Mouse (Mus musculus) erythroblast, embryonic 14.5 days (primary cell): ENCODE measurements around the gene Sytl4. TPM values are rescaled to one million over a fixed set of nuclear protein-coding genes. Genes with fewer than 3 reads are reported as not detected.

ENCODE experiments used
- H3K27me3 ChIP-seq: 2 replicates; pipeline ENCODE4 v1.6.1; 2012; ENCODE audit warnings: inconsistent platforms; ENCODE audit not compliant: control insufficient read depth
- H3K36me3 ChIP-seq: 2 replicates; pipeline ENCODE4 v1.6.1; 2012; ENCODE audit warnings: mild to moderate bottlenecking, inconsistent platforms; ENCODE audit not compliant: control insufficient read depth
- H3K4me1 ChIP-seq: 2 replicates; pipeline ENCODE4 v1.6.1; 2012; ENCODE audit warnings: inconsistent platforms; ENCODE audit not compliant: control insufficient read depth
- H3K4me3 ChIP-seq: replicated peaks from 2 replicates; pipeline ENCODE3; 2012; ENCODE audit warnings: moderate library complexity, mild to moderate bottlenecking, inconsistent platforms
- H3K9me3 ChIP-seq: 2 replicates; pipeline ENCODE4 v1.6.1; 2012; ENCODE audit warnings: low read length, inconsistent platforms, mixed read lengths; ENCODE audit not compliant: control insufficient read depth
- GATA1 ChIP-seq: IDR thresholded peaks from 2 replicates; pipeline ENCODE4 v1.6.1; 2012; ENCODE audit warnings: low read length, inconsistent platforms, mixed read lengths
- TAL1 ChIP-seq: IDR thresholded peaks from 3 replicates; pipeline ENCODE4 v1.6.1; 2012; ENCODE audit warnings: low read length, inconsistent platforms, mixed read lengths
- polyA plus RNA-seq: library from polyadenylated mRNA; stranded (reverse); fragments of >175 nt; gene quantifications from 2 replicates; pipeline ENCODE4 v1.2.3, GENCODE M21; 2012

Gene Sytl4
- polyA plus RNA-seq, 1 experiment = not detected

DNA sequence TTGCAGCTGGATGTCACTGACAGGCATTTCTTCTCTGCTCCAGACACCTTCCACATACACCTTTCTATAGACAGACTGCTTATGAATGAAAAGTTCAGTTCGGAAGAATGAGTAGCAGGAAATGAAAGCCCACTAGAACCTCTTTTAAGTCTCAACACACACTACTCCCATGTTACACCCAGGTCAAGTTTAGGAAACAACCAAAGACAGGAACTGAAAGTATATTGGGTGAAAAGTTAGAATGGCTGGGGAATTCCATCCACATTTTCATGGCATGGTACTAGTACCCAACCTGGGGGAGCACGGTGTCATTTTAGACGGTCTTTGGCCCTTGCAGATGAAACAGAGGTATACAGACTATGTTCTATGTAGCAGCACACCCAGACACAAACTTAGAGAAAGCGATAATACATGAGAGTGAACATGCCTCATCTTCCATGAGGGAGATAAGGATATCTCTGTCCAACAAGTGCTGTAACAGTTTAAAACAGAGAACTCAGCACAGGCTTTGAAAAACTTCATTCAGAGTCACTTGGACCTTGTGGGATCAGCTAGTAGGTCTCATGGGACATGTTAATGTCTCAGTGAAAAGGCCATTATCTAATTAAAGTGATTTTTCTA, 44.9 kb downstream of the Sytl4 start:
- Histone ChIP-seq H3K36me3 (no peaks in the 10 kb centered on the region), H3K27me3 (no peaks in the 10 kb centered on the region), H3K4me1 (no peaks in the 10 kb centered on the region), H3K4me3 (no peak overlapping the region), H3K9me3 (no peaks in the 10 kb centered on the region)
- TF ChIP-seq GATA1 (no peak), TAL1 (no peak)

DNA sequence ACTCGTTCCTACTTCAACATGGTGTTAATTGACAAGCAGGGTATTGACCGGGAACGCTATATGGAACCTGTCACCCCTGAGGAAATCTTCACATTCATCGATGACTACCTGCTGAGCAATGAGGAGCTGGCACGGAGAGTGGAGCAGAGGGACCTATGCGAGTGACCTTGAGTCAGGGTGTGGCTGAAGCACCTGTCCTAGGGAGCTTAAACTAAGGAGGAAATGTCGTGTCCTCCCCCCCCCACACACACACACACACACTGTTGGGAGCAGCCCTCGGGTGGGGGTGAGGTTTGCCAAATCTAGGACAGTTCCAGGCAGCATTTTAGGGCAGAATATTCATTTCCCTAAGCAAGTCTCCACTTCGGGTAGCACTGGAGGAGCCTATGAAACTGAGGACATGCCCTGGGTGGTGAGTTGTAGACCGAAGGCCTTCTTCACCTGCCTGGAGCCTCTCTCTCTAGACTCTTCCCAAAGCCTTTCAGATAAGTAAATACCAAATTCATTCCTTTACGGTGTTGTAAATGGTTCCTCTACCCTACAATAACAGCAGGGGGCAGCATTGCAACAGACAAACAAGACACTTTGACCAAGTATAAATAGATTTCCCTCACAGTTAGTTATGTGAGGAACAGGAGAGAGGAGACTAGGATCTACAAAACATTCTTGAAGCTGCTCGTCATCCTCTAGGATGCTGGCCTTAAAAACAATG, 50.2 kb downstream of the Sytl4 start:
- Histone ChIP-seq H3K27me3 (no peaks in the 10 kb centered on the region), H3K9me3 (no peaks in the 10 kb centered on the region), H3K4me3 (no peak overlapping the region), H3K4me1 (no peaks in the 10 kb centered on the region), H3K36me3 (no peaks in the 10 kb centered on the region)
- TF ChIP-seq TAL1 (no peak), GATA1 (no peak)

DNA sequence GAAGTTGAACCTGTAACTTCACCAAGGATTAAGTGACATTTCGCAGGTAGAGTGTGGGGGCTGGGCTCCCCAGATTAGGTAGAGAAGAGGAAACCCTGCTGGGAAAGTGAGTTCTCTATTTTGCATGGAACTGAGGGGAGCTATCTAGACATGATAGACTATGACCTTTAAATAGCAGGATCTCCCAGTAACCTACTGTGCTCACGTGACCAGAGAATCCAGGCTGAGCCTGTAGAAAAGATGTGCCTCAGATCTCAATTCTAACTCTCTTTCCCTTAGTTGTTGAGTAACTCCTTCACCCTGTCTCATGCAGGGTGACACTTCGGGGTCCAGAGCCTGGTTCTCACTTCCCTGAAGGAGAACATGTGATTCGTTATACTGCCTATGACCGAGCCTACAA, 54.9 kb downstream of the Sytl4 start:
- Histone ChIP-seq H3K27me3 (no peaks in the 10 kb centered on the region), H3K36me3 (no peaks in the 10 kb centered on the region), H3K4me3 (no peak overlapping the region), H3K4me1 (no peaks in the 10 kb centered on the region), H3K9me3 (no peaks in the 10 kb centered on the region)
- TF ChIP-seq GATA1 (no peak), TAL1 (no peak)

DNA sequence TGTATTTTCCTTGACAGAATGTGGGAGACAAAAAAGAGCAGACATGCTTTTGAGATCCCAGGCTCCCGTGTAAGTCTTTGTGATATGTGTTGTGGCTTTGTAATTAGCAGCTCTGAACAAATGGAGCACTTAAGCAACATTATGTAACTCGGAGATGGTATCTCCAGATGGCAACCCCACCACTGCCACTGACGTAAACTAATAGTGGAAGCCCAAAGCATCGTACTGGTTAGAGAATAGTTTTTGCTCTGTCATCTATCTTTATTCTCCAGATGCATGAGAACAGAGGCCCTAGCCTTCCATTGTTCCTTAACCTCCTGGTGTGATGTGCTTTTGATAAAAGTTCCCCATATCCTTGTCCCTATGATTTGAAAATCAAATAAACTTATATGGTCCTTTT, 60.4 kb downstream of the Sytl4 start:
- no peaks in the 10 kb centered on the region for H3K4me1 ChIP-seq
- H3K27me3 ChIP-seq = no peaks in the 10 kb centered on the region
- H3K9me3 ChIP-seq = no peaks in the 10 kb centered on the region
- TF ChIP-seq GATA1 (no peak), TAL1 (no peak)
- H3K4me3 ChIP-seq = no peak overlapping the region
- H3K36me3 ChIP-seq = no peaks in the 10 kb centered on the region

DNA sequence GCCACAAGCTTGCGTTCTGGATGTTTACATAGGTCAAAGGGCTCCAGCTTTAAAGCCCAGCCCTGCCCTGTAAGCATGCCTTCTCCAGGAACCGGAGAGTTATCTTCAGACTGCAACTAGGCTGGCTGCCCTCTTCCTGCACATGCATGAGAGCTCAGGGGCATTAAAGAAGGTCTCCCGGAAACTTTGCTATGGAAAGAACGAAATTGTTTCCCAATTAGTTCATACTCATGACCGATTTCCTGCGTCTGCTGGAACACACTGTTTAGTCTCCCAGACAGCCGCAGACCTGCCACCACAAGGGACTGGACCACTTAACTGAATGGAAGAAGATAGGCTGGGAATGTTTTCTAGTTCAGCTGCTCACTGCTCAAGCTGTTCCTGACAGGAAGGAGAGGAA, 67.4 kb downstream of the Sytl4 start:
- Histone ChIP-seq H3K4me3 (no peak overlapping the region), H3K36me3 (no peaks in the 10 kb centered on the region), H3K4me1 (no peaks in the 10 kb centered on the region), H3K27me3 (peaks cover 4% of the 10 kb centered on the region), H3K9me3 (no peaks in the 10 kb centered on the region)
- no peak for TF ChIP-seq GATA1
- TF ChIP-seq TAL1 = no peak

DNA sequence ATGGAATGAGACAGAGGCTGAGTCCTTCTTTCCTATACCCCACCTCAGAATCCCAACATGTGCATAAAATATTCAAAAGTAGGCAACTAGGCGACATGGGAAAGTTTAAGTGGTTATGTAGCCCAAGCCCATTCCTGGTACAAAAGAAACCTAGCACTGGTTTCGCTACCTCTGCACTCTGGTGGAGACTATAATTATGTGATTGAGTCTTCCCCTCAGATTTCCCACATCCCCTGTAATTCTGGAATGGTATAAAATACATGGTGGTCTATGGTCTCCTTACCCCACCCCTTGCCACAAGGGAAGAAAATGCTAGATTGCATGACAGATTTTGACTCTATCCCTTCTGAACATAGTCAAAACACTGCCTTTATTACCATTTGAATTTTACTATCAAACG, 68.6 kb downstream of the Sytl4 start:
- Histone ChIP-seq H3K27me3 (peaks cover 4% of the 10 kb centered on the region), H3K36me3 (no peaks in the 10 kb centered on the region), H3K4me3 (no peak overlapping the region), H3K9me3 (no peaks in the 10 kb centered on the region), H3K4me1 (no peaks in the 10 kb centered on the region)
- no peak for TF ChIP-seq GATA1
- no peak for TF ChIP-seq TAL1

DNA sequence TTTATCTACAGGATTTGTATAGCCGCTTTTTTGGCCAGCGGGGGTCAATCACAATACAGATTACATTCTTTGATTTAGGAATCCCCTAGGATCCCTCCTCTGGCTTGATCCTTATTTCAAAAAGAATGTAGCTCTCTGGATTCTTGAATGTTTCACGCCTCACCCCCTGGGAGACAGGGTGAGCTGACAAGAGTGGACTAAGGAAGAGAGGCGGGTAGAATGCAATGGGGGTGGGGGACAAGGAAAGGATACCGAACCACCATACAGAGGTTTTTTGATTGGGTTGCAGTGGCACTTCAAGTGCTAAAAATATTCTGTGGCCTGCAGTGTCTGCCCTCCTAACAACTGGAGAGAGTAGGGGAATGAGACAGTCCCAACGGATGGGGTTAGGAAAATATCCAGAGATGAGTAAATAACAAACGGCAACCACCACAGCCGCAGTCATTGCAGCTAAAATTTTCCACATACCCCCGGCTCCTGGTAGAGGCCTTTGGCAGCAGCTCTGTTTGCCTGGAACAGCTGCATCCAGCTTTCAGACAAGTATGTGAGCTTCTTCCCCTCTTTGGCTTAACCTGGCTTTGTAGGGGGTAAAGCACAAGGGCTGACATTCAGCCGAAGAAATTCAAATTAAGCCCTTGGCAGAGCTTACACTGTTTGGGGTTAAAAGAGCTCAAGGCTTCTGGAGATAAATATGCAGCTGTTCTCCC, 70.1 kb downstream of the Sytl4 start:
- Histone ChIP-seq H3K4me1 (no peaks in the 10 kb centered on the region), H3K27me3 (peaks cover 4% of the 10 kb centered on the region), H3K9me3 (no peaks in the 10 kb centered on the region), H3K4me3 (no peak overlapping the region), H3K36me3 (no peaks in the 10 kb centered on the region)
- no peak for TF ChIP-seq GATA1
- TF ChIP-seq TAL1 = no peak

DNA sequence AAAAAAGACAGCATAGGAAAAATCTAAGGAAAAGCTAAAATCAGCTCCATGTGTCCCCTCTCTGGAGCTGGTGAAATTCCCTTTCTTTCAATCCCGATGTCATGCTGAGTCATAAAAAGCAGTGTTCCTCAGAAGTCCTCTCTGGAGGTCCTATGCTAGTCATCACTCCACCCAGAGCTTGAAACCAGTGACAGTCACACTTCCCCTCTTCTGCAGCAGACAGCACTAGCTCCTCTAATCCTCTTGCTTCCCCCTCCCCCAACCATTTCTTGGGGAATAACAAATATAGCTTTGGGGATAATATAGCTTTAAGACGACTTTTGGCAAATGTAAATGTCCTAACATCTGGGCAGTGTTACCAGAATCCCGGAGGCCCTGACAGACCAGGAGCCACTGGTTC, 73.4 kb downstream of the Sytl4 start, which contains the start of gene Srpx2:
Srpx2 (plus strand) TSS at position 166 of the 400 bp plus-strand sequence.
- H3K36me3 ChIP-seq = no peaks in the 10 kb centered on the region
- peaks cover 4% of the 10 kb centered on the region for H3K27me3 ChIP-seq
- no peaks in the 10 kb centered on the region for H3K9me3 ChIP-seq
- TF ChIP-seq TAL1 (no peak), GATA1 (no peak)
- H3K4me1 ChIP-seq = no peaks in the 10 kb centered on the region
- no peak within 1 kb of the TSS for H3K4me3 ChIP-seq

- Histone ChIP-seq H3K4me1 (peaks cover 3% of the 10 kb centered on the region; the same call in 1 of the 2 replicates), H3K36me3 (no peaks in the 10 kb centered on the region), H3K4me3 (peak within 1 kb of the TSS; percentile 60), H3K27me3 (no peaks in the 10 kb centered on the region; the same call in 1 of the 2 replicates), H3K9me3 (no peaks in the 10 kb centered on the region)
- TF ChIP-seq GATA1 = no peak
- no peak for TF ChIP-seq TAL1
Observed at GRCm38 (mm10) chrX:133898014-133898542, 83.5 kb downstream of the Sytl4 start, which contains the start of gene Tspan6. TSS of gene Tspan6 (minus strand) at chrX:133898429.
